Mouse (Mus musculus) heart, adult 8-10 months (tissue): ENCODE data around the gene Dctn5. TPM values are rescaled to one million over a fixed set of nuclear protein-coding genes. Genes with fewer than 3 reads are reported as not detected.

Source experiments
- DNase-seq: peaks from one replicate; pipeline ENCODE4 v3.0.0; 2022; ENCODE audit warnings: low spot score
- total RNA-seq, 4 experiments: library from RNA; stranded (reverse); gene quantifications; 2 replicates each; pipeline ENCODE4 v1.2.4; 2022

Dctn5 gene
- total RNA-seq, 4 experiments from 2014 or later: 28.6 to 29.8 (median 29.1) TPM

DNA sequence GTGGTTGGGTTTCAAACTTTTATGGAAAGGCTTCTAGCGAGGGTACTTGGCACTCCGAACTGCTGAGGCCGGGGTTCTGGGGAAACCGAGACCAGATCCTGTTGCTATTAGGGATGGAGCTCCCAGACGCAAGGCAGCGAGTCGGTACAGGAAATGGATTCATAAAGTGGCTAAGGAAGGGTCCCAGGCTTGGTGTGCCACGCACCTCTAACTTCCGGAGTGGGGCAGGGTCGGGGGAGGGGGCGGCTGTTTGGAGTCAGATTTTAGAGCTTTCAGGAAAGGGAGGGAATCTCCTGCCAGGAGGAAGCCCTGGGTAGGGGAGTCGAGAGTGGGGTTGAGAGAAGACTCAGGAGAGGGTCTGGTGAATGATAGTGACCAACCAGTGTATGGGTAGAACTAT is 27.2 kb downstream of the Dctn5 start:
- no peak for DNase-seq

DNA sequence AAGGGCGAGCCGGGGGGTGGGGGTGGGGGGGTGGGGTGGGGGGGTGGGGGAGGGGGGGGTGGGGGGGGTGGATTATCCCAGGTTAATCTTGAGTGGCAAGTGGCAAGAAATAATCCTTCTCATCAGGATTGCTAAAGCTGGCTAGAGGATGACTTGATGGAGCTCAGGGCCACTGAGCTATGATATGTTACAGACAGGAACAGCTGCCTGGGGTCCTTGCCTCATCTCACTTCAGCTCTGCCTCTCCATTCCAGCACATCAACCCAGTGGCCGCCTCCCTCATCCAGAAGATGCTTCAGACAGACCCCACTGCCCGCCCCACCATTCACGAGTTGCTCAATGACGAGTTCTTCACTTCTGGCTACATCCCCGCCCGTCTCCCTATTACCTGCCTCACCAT is 30.9 kb downstream of the Dctn5 start:
- no peak for DNase-seq

DNA sequence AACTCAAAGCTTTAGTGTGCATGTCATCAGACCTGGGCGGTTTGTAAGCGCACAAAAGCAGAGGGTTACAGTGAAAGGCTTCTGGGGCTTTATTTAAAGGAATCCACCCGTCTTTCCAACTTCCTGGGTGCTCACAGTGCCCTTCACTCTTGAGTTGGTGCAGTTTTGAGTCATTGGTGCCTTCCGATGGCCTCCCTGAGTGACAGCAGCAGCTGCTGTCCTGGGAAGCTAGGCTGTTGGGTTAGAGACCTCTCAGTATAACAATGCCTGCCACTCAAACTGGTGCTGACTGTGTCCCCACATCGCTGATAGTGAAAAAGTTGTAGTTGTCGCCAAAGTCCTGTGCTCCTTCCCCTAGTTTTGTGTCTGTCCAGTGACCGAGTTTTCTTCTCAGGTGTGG is 34.4 kb downstream of the Dctn5 start:
- no peak for DNase-seq

DNA sequence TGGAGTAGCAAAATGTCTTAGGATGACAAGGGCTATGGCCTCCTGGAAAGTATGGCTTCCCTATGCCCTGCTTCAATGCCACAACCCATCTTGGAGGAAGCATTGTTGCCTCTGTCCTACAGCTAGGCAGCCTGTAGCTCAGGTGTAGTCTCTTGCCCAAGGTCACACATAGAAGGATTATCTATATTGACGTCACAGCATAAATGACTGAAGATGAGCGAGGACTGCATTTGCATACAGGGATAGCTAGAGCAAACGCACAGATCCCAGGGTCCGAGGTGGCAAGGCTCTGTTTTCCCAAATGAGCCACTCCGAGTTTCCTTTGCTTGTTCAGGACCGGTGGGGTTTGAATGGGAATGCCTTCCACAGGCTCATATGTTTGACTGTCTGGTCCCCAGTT is 37.9 kb downstream of the Dctn5 start:
- no peak for DNase-seq

- no peak for DNase-seq
Measured at GRCm38 (mm10) chr7:122171613-122172012, 38.8 kb downstream of the Dctn5 start.

DNA sequence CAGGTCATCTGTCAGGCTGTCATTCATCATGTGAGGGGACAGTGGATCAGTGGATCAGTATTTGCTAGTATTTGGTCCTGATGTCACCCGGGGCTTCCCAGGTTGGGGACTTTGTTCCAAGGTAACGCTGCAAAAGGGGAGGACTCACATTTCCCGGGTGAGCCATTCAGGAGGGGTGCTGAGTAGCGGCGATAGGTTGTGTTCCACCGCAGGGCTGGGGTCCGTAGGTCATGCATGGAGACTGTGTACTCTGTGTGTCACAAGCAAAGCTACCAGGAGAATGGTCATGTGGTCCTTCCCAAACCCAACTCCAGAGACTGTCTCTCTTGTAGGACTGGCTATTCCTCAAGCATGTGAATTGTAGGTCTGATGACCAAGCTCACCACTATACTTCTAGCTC is 47.9 kb downstream of the Dctn5 start:
- DNase-seq: no peak

DNA sequence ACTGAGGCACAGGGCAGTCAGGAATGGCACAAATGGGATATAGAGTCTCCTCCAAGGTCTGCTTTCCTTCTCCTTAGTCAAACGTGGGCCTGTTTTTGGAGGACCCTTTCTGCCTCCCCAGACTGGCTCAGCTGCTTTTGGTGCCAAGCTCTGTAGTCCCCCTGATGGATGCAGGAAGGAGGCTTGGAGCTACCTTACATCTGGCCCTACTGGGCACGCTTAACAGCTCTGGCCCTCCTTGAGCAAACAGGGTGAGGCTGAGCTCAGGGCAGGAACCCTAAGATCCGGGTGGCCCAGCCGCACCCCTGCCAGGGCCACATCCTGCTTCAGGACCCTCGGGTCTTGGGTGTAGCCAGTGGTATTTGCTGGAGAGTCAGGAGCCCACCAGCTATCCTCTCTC is 51.7 kb downstream of the Dctn5 start:
- DNase-seq: no peak

DNA sequence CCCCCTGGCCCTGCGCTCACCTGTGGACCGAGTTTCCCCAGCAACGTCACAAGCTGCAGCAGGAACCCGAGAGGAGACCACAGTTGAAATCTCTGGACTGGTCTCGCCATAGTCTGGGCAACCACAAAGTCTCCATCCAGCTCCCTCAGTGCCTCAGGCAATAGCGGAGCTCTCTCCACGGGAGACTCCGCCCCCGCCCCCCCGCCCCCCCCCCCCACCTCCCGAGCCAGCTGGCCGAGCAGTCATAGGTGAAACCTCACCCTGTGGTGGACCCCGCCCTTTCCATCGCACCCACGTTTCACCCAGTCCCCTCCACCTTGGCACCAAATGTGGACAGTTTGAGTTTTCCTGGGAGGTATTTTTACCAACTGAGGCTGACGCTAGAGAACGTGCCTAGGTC is 53.2 kb downstream of the Dctn5 start, which contains the start of gene Ern2:
Gene Ern2 (minus strand): TSS at position 165 of the 400 bp plus-strand sequence.
- DNase-seq: no peak

DNA sequence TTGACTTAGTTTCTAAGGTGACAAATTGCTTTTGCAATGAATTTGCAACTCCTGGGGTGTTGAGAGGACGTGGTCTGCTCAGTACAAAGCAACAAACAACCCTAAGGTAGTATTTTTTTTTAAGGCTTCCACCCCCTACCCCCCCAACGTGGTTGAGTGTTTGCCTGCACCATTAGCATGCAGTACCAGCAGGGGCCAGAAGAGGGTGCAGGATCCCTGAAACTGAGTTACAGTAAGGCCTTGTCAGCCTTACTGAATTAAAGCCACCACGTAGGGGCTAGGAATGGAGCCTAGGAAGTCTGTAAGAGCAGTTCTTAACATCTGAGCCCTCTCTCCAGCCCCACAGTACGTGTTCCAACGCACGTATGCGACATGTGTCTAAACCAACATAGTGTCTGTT is 56.6 kb downstream of the Dctn5 start:
- no peak for DNase-seq

GRCm38 (mm10) chr7:122191097-122191496 is 58.3 kb downstream of the Dctn5 start:
- DNase-seq: no peak

DNA sequence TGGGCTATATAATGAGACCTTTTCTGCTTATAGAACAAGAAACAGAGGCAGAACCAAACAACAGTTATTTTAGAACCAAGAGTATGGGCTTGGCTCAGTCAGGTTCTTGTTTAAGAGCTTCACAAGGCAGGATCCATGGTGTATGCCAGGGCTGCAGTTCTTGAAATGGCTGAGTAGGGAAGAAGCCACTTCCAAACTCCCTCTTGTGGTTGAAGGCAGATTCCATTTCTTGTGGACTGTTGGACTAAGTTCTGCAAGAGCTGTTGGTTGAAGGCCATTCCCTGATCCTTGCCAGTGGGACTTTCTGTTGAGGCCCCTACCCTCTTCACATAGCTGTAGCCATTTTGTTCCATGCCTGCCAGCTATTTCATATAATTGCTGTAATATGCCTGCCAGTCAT is 61.1 kb downstream of the Dctn5 start:
- no peak for DNase-seq

GRCm38 (mm10) chr7:122196771-122197170 is 63.9 kb downstream of the Dctn5 start:
- DNase-seq: no peak

- DNase-seq: peak; percentile 21
Measured at GRCm38 (mm10) chr7:122197306-122197705, 64.5 kb downstream of the Dctn5 start.

Other genes starting within 250 kb of the Dctn5 start
- 10 to 100 TPM; 19.1 to 20.6 (median 20.1) TPM for gene Cog7, start 151.3 kb upstream of the Dctn5 start, total RNA-seq
- gene Gga2, start 111.8 kb upstream of the Dctn5 start, total RNA-seq: 10 to 100 TPM; 31.7 to 39.2 (median 35.4) TPM
- gene Ubfd1, start 65.9 kb upstream of the Dctn5 start, total RNA-seq: 10 to 100 TPM; 32.5 to 41.6 (median 37.3) TPM
- gene Ears2, start 65.8 kb upstream of the Dctn5 start, total RNA-seq: 10 to 100 TPM; 13.3 to 14.3 (median 13.7) TPM
- gene Ndufab1, start 31.2 kb upstream of the Dctn5 start, total RNA-seq: 1,000 to 10,000 TPM; 1,624 to 1,874 (median 1,747) TPM
- 1 to 10 TPM in 2 of 4 experiments, under 1 TPM in 2; 0.38 to 1.2 (median 1.0) TPM for gene Palb2, start 56 bp upstream of the Dctn5 start, total RNA-seq
- under 1 TPM; 0.31 to 0.66 (median 0.46) TPM for gene Plk1, start 26.4 kb downstream of the Dctn5 start, total RNA-seq
- not detected for gene Ern2, start 53.2 kb downstream of the Dctn5 start, total RNA-seq
- gene Chp2, start 86.5 kb downstream of the Dctn5 start, total RNA-seq: 1 to 10 TPM; 2.9 to 3.9 (median 3.3) TPM
- gene Prkcb, start 155.7 kb downstream of the Dctn5 start, total RNA-seq: 1 to 10 TPM; 1.6 to 4.8 (median 2.1) TPM